Mouse (Mus musculus): ENCODE measurements around the gene Epsti1. TPM values are rescaled to one million over a fixed set of nuclear protein-coding genes. Genes with fewer than 3 reads are reported as not detected.
A peak's percentile ranks its signal among the peaks of the same experiment; 100 is the strongest.
"Not testable (repeated sequence)": the region's sequence is repeated elsewhere in the genome, so short reads cannot be mapped to it uniquely, and the experiment has no call there.

The Epsti1 gene
- polyA plus RNA-seq, 1 experiment from 2014 or later, result 0.23 TPM

DNA sequence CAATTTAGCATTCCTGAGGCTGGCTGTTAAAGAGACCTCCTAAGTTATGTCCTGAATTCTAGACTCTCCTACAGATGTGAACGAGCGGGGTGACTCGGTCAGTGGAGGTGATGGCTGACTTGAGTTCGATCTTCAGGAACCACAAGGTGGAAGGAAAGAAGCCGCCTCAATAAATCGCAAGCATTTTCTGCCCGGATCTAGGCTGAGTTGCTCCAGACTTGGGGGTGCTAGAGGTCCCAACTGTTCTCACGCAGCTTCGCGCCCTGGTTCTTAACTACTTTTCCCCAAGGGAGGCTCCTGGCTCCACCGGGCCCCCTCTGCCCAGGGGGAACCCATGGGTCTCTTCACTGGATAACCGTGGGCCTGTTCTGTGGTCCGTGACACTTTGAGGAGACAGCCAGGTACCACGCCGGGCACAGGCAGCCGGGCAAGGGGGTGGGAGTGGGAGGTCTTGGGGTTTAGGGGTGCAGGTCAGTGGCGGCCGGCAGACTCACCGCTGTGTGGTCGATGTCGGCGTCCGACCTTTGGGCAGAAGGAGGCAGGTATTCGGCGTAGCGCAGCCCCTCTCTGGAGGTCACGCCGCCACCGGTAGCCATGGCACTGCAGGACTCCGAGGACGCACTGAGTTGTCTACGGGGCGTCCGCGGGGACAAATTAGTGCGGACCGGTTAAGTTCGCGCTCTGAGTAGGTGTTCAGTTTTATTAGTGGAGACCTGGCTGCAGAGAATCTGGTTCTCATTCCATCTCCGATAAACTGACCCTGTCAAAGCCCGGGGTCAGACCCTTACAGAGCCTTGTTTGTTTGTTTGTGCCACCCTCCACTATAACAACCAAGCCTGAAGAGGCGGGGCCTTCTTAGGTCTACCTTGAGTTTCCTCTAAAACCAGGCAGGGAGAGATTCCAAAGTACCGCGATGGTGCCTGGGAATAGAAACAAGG lies 29.5 kb upstream of the Epsti1 start, which contains the start of gene Dnajc15:
TSS of gene Dnajc15 (minus strand) at position 822 of the 938 bp plus-strand sequence.
- Histone ChIP-seq H3K27ac (ENCODE audit: low read depth, low read length) (no peak within 1 kb of the TSS), H3K4me1 (replicated peaks; ENCODE audit: control insufficient read depth, insufficient read depth, low read length) (no peaks in the 10 kb centered on the region), H3K4me2 (replicated peaks; ENCODE audit: low read depth, low read length) (peak within 1 kb of the TSS; percentile 53), H3K9ac (ENCODE audit: low read depth, low read length) (peak within 1 kb of the TSS; percentile 52), H3K4me3 (ENCODE audit: low read depth, low read length) (peak within 1 kb of the TSS; percentile 66), H3K9me3 (ENCODE audit: control insufficient read depth, low read length) (no peaks in the 10 kb centered on the region), H3K27me3 (ENCODE audit: control insufficient read depth, insufficient read depth, low read length) (no peaks in the 10 kb centered on the region), H3K36me3 (ENCODE audit: control insufficient read depth, insufficient read depth, low read length) (no peaks in the 10 kb centered on the region)
- ATAC-seq (ENCODE audit: low FRiP score) (peak; percentile 89), DNase-seq (ENCODE audit: low spot score) (peak; percentile 87)
- 1% methylated on average over 44 of the region's 44 CpGs for WGBS

DNA sequence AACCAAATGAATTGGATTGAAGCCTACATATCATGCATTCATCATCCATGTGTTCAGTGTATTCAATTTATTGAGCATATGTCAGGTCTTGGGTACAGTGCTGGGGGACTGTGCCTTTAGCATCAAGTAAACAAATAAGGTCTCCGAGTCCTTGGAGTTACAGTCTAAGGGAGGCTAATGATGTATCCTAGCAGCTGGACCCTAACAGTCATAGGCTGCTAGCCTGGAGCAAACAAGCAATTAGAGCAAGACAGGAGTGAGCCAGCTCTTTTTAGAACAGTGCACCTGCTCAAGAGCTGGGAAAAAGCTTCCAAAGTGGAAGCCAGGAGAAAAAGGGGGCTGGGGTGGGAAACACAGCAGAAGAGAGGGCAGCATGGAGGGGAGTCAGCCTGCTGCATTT lies 27.8 kb upstream of the Epsti1 start:
- Histone ChIP-seq H3K36me3 (ENCODE audit: control insufficient read depth, insufficient read depth, low read length) (no peaks in the 10 kb centered on the region), H3K9ac (ENCODE audit: low read depth, low read length) (no peak overlapping the region), H3K4me2 (replicated peaks; ENCODE audit: low read depth, low read length) (no peak overlapping the region), H3K4me3 (ENCODE audit: low read depth, low read length) (no peak overlapping the region), H3K9me3 (ENCODE audit: control insufficient read depth, low read length) (no peaks in the 10 kb centered on the region), H3K27ac (ENCODE audit: low read depth, low read length) (no peak overlapping the region), H3K4me1 (replicated peaks; ENCODE audit: control insufficient read depth, insufficient read depth, low read length) (no peaks in the 10 kb centered on the region), H3K27me3 (ENCODE audit: control insufficient read depth, insufficient read depth, low read length) (no peaks in the 10 kb centered on the region)
- WGBS, result 71% methylated on average over 1 of the region's 1 CpGs
- no peak for DNase-seq (ENCODE audit: low spot score)
- no peak for ATAC-seq (ENCODE audit: low FRiP score)

DNA sequence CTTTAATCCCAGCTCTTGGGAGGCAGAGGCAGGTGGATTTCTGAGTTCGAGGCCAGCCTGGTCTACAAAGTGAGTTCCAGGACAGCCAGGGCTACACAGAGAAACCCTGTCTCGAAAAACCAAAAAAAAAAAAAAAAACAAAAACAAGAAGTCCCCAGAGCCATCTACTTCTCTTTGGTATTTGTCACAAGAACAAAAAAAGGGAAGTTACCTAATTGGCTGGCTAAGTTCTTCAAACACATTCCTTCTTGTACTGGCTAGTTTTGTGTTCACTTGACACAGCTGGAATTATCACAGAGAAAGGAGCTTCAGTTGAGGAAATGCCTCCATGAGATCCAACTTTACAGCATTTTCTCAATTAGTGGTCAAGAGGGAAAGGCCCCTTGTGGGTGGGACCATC lies 26.2 kb upstream of the Epsti1 start:
- not testable (repeated sequence) for DNase-seq (ENCODE audit: low spot score); H3K27me3 ChIP-seq (ENCODE audit: control insufficient read depth, insufficient read depth, low read length); H3K4me1 ChIP-seq (replicated peaks; ENCODE audit: control insufficient read depth, insufficient read depth, low read length); H3K9ac ChIP-seq (ENCODE audit: low read depth, low read length); H3K4me3 ChIP-seq (ENCODE audit: low read depth, low read length); H3K9me3 ChIP-seq (ENCODE audit: control insufficient read depth, low read length); ATAC-seq (ENCODE audit: low FRiP score); H3K4me2 ChIP-seq (replicated peaks; ENCODE audit: low read depth, low read length); H3K27ac ChIP-seq (ENCODE audit: low read depth, low read length); H3K36me3 ChIP-seq (ENCODE audit: control insufficient read depth, insufficient read depth, low read length)
- WGBS, result no CpG with 5 or more reads among the region's 2 CpGs

DNA sequence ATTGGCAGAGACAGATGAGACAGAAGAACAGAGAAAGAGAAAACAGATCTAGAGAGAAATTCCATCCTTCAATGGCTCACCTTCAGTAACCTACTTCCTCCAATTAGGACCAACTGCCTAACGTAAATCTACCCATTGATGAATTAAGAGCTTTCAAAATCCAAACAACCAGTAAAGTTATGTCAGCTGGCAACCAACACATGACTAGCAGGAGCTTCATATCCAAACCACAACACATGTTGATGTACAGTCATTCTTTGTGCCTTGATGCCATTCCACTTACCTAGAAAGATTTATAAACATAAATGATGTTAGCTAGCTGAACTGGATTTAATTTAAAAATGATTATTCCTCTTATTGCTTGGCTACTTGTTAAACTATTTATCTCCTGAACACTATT lies 22.0 kb upstream of the Epsti1 start:
- DNase-seq (ENCODE audit: low spot score) (no peak), ATAC-seq (ENCODE audit: low FRiP score) (no peak)
- 80% methylated on average over 1 of the region's 1 CpGs for WGBS
- H3K4me3 ChIP-seq (ENCODE audit: low read depth, low read length), result no peak overlapping the region
- no peaks in the 10 kb centered on the region for H3K27me3 ChIP-seq (ENCODE audit: control insufficient read depth, insufficient read depth, low read length)
- H3K27ac ChIP-seq (ENCODE audit: low read depth, low read length), result no peak overlapping the region
- no peaks in the 10 kb centered on the region for H3K9me3 ChIP-seq (ENCODE audit: control insufficient read depth, low read length)
- H3K4me1 ChIP-seq (replicated peaks; ENCODE audit: control insufficient read depth, insufficient read depth, low read length), result no peaks in the 10 kb centered on the region
- H3K36me3 ChIP-seq (ENCODE audit: control insufficient read depth, insufficient read depth, low read length), result no peaks in the 10 kb centered on the region
- H3K4me2 ChIP-seq (replicated peaks; ENCODE audit: low read depth, low read length), result no peak overlapping the region
- no peak overlapping the region for H3K9ac ChIP-seq (ENCODE audit: low read depth, low read length)

DNA sequence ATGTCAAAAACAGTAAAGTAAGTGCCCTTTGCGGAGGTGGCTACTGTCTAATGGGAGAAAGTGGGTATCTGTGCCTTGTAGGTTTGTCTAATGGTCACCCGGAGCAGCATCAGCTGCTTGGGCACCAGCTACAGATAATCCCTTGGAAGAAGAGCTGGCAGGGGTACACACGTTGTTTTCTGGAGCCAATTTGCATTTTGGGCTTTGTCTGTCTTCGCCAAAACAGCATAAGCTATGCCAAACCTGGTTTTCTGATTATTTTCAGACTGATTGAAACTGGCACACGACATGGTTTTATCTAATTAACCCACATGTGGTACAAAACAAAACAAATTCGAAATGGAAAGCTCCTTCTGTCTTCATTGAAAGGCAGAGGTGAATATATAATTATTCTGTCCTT lies 21.4 kb upstream of the Epsti1 start:
- no peak for DNase-seq (ENCODE audit: low spot score)

DNA sequence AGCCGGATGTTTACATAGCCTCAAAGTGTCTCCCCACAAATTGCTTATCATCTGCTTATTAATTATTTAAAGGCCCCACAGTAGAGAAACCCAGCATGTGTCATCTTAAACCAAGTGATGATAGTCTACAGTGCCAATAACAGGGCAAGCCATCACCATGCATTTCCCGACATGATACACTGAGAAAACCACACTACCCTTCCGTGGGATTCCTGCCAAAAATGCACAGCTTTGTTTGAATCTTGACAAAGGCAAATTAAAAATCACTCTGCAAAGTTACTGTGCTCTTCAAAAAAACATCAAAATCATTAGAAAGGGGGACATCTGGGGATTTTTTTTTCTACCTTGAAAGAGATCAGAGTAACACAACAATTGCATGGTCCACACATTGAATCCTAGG lies 17.7 kb upstream of the Epsti1 start:
- Histone ChIP-seq H3K4me1 (replicated peaks; ENCODE audit: control insufficient read depth, insufficient read depth, low read length) (no peaks in the 10 kb centered on the region), H3K36me3 (ENCODE audit: control insufficient read depth, insufficient read depth, low read length) (no peaks in the 10 kb centered on the region), H3K27ac (ENCODE audit: low read depth, low read length) (no peak overlapping the region), H3K27me3 (ENCODE audit: control insufficient read depth, insufficient read depth, low read length) (no peaks in the 10 kb centered on the region), H3K9ac (ENCODE audit: low read depth, low read length) (no peak overlapping the region), H3K4me2 (replicated peaks; ENCODE audit: low read depth, low read length) (no peak overlapping the region), H3K4me3 (ENCODE audit: low read depth, low read length) (no peak overlapping the region), H3K9me3 (ENCODE audit: control insufficient read depth, low read length) (no peaks in the 10 kb centered on the region)
- no peak for ATAC-seq (ENCODE audit: low FRiP score)
- DNase-seq (ENCODE audit: low spot score), result no peak
- WGBS, result 93% methylated on average over 3 of the region's 3 CpGs

More for the DNA sequence above, 21.4 kb upstream of the Epsti1 start:
- Histone ChIP-seq H3K27ac (ENCODE audit: low read depth, low read length) (no peak overlapping the region), H3K4me3 (ENCODE audit: low read depth, low read length) (no peak overlapping the region), H3K9ac (ENCODE audit: low read depth, low read length) (no peak overlapping the region), H3K36me3 (ENCODE audit: control insufficient read depth, insufficient read depth, low read length) (no peaks in the 10 kb centered on the region), H3K9me3 (ENCODE audit: control insufficient read depth, low read length) (no peaks in the 10 kb centered on the region), H3K4me2 (replicated peaks; ENCODE audit: low read depth, low read length) (no peak overlapping the region), H3K27me3 (ENCODE audit: control insufficient read depth, insufficient read depth, low read length) (no peaks in the 10 kb centered on the region), H3K4me1 (replicated peaks; ENCODE audit: control insufficient read depth, insufficient read depth, low read length) (no peaks in the 10 kb centered on the region)
- WGBS, result 76% methylated on average over 6 of the region's 6 CpGs
- no peak for ATAC-seq (ENCODE audit: low FRiP score)

DNA sequence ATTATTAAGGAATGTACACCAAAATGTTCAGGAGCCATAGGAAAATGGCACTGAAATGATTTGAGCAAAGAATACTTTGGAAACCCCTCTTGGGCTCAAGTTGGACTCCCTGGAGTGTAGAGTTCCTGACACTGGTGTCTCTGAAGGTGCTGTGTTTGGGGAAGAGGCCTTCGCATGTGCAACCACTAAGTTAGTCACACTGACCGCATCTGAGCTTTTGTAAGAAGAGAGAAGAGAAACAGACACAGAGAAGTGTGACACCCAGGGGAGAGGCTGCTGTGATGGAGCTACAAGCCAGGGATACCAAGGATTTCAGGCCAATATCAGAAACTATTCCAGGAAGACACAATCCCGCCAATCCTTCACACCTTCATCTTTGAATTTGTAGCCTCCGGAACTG lies 17.1 kb upstream of the Epsti1 start:
- no peaks in the 10 kb centered on the region for H3K36me3 ChIP-seq (ENCODE audit: control insufficient read depth, insufficient read depth, low read length)
- H3K9me3 ChIP-seq (ENCODE audit: control insufficient read depth, low read length), result no peaks in the 10 kb centered on the region

DNA sequence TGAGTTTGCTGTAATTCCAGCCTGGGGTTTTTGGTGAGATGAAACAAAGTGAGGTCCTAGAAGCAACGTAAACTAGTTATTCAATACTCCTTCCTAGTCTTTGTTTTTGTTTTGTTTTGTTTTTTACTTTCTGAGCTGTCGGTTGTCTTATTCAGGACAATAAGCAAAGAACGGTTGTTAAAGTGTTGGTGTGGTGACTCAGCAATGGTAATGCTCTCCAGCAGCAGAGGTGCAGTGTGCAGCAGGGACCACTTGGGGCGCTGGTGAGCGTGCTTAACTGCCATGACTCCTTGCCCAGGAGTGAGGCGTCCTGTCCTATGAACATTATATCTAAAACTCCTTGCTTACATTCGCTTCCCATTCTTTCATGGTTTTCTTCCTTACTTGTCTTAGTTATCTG lies 14.1 kb upstream of the Epsti1 start:
- no peak for ATAC-seq (ENCODE audit: low FRiP score)
- Histone ChIP-seq H3K27me3 (ENCODE audit: control insufficient read depth, insufficient read depth, low read length) (no peaks in the 10 kb centered on the region), H3K36me3 (ENCODE audit: control insufficient read depth, insufficient read depth, low read length) (no peaks in the 10 kb centered on the region), H3K27ac (ENCODE audit: low read depth, low read length) (no peak overlapping the region), H3K9ac (ENCODE audit: low read depth, low read length) (no peak overlapping the region), H3K4me2 (replicated peaks; ENCODE audit: low read depth, low read length) (no peak overlapping the region), H3K4me3 (ENCODE audit: low read depth, low read length) (no peak overlapping the region), H3K4me1 (replicated peaks; ENCODE audit: control insufficient read depth, insufficient read depth, low read length) (no peaks in the 10 kb centered on the region), H3K9me3 (ENCODE audit: control insufficient read depth, low read length) (no peaks in the 10 kb centered on the region)
- no peak for DNase-seq (ENCODE audit: low spot score)
- 90% methylated on average over 7 of the region's 7 CpGs for WGBS

More for the DNA sequence above, 17.1 kb upstream of the Epsti1 start:
- H3K27me3 ChIP-seq (ENCODE audit: control insufficient read depth, insufficient read depth, low read length), result no peaks in the 10 kb centered on the region
- no peak overlapping the region for H3K27ac ChIP-seq (ENCODE audit: low read depth, low read length)
- H3K4me2 ChIP-seq (replicated peaks; ENCODE audit: low read depth, low read length), result no peak overlapping the region
- DNase-seq (ENCODE audit: low spot score) (no peak), ATAC-seq (ENCODE audit: low FRiP score) (no peak)
- H3K4me3 ChIP-seq (ENCODE audit: low read depth, low read length), result no peak overlapping the region
- no peaks in the 10 kb centered on the region for H3K4me1 ChIP-seq (replicated peaks; ENCODE audit: control insufficient read depth, insufficient read depth, low read length)
- 83% methylated on average over 4 of the region's 4 CpGs for WGBS
- no peak overlapping the region for H3K9ac ChIP-seq (ENCODE audit: low read depth, low read length)

DNA sequence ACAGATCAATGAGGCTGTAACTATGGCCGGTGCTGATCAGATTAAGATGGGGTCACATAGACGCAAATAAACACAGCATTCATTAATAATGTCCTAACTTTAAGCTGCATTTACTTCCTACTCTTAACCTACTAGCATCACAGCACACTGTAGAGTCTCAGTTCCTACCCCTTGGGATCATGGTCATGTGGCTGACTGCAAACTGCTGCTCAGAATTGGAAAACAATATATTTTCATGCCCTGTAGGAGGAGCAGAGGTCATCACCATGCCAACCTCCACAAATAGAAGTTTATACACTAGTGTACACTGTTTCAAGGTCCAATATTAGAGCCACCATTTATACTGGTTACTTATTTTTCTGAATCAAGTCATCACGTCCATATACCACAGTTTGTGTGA lies 8.1 kb upstream of the Epsti1 start:
- Histone ChIP-seq H3K4me1 (replicated peaks; ENCODE audit: control insufficient read depth, insufficient read depth, low read length) (no peaks in the 10 kb centered on the region), H3K4me2 (replicated peaks; ENCODE audit: low read depth, low read length) (no peak overlapping the region), H3K27ac (ENCODE audit: low read depth, low read length) (no peak overlapping the region), H3K9ac (ENCODE audit: low read depth, low read length) (no peak overlapping the region), H3K36me3 (ENCODE audit: control insufficient read depth, insufficient read depth, low read length) (no peaks in the 10 kb centered on the region), H3K9me3 (ENCODE audit: control insufficient read depth, low read length) (no peaks in the 10 kb centered on the region), H3K4me3 (ENCODE audit: low read depth, low read length) (no peak overlapping the region), H3K27me3 (ENCODE audit: control insufficient read depth, insufficient read depth, low read length) (no peaks in the 10 kb centered on the region)
- DNase-seq (ENCODE audit: low spot score), result peak; percentile 20
- 82% methylated on average over 3 of the region's 3 CpGs for WGBS
- ATAC-seq (ENCODE audit: low FRiP score), result no peak
